Mouse (Mus musculus) cerebellum, adult (tissue): Measurements from ENCODE around the gene Lix1l.

Source experiments
- ATAC-seq: cut with Nextera tagmentation; 2 replicates; pipeline ENCODE4 v1.9.2; 2017; ENCODE audit warnings: mild to moderate bottlenecking, moderate library complexity, mixed read lengths; ENCODE audit not compliant: insufficient number of reproducible peaks, low FRiP score, low TSS enrichment

The Lix1l gene

GRCm38 (mm10) chr3:96564633-96565032 is 36.3 kb upstream of the Lix1l start:
- ATAC-seq = no peak

GRCm38 (mm10) chr3:96565105-96565504 is 35.8 kb upstream of the Lix1l start:
- ATAC-seq = no peak

- ATAC-seq = no peak
Measured at GRCm38 (mm10) chr3:96566661-96567450, 34.1 kb upstream of the Lix1l start.

GRCm38 (mm10) chr3:96568605-96569004 is 32.3 kb upstream of the Lix1l start:
- no peak for ATAC-seq

- no peak for ATAC-seq
Measured at GRCm38 (mm10) chr3:96569506-96569905, 31.4 kb upstream of the Lix1l start.

GRCm38 (mm10) chr3:96569966-96570605 is 30.9 kb upstream of the Lix1l start:
- ATAC-seq = no peak

- no peak for ATAC-seq
Measured at GRCm38 (mm10) chr3:96570643-96571042, 30.3 kb upstream of the Lix1l start.

GRCm38 (mm10) chr3:96571336-96571735 is 29.6 kb upstream of the Lix1l start:
- ATAC-seq = no peak

GRCm38 (mm10) chr3:96571896-96572698 is 28.9 kb upstream of the Lix1l start:
- ATAC-seq = no peak

- no peak for ATAC-seq
Measured at GRCm38 (mm10) chr3:96573611-96574511, 27.1 kb upstream of the Lix1l start.

GRCm38 (mm10) chr3:96575272-96575984 is 25.5 kb upstream of the Lix1l start:
- ATAC-seq = no peak

- ATAC-seq = no peak
Measured at GRCm38 (mm10) chr3:96576005-96576658, 24.8 kb upstream of the Lix1l start.

- peak; percentile 90 for ATAC-seq
Measured at GRCm38 (mm10) chr3:96576690-96577541, 24.0 kb upstream of the Lix1l start, which contains the start of gene Gm16253. Gm16253 (plus strand) TSS chr3:96576984.

GRCm38 (mm10) chr3:96577566-96577965 is 23.4 kb upstream of the Lix1l start:
- no peak for ATAC-seq

GRCm38 (mm10) chr3:96578561-96579238 is 22.2 kb upstream of the Lix1l start:
- no peak for ATAC-seq

GRCm38 (mm10) chr3:96579239-96579750 is 21.7 kb upstream of the Lix1l start:
- ATAC-seq = no peak

- peak; percentile 82 for ATAC-seq
Measured at GRCm38 (mm10) chr3:96579885-96580454, 21.0 kb upstream of the Lix1l start.
